Mouse (Mus musculus) CD4-positive naive resting alpha-beta T cell, adult 57 days (primary cell): ENCODE data around the gene Card10. TPM values are rescaled to one million over a fixed set of nuclear protein-coding genes. Genes with fewer than 3 reads are reported as not detected.

ENCODE experiments used
- total RNA-seq: library from RNA; stranded (reverse); gene quantifications from one replicate; pipeline ENCODE4 v1.2.4, GENCODE M21; 2023

Card10 gene
- 0.56 TPM for total RNA-seq

GRCm38 (mm10) chr15:78802776-78803391, at the start of gene Card10:
TSS of gene Card10 (minus strand) at chr15:78803042.

DNA sequence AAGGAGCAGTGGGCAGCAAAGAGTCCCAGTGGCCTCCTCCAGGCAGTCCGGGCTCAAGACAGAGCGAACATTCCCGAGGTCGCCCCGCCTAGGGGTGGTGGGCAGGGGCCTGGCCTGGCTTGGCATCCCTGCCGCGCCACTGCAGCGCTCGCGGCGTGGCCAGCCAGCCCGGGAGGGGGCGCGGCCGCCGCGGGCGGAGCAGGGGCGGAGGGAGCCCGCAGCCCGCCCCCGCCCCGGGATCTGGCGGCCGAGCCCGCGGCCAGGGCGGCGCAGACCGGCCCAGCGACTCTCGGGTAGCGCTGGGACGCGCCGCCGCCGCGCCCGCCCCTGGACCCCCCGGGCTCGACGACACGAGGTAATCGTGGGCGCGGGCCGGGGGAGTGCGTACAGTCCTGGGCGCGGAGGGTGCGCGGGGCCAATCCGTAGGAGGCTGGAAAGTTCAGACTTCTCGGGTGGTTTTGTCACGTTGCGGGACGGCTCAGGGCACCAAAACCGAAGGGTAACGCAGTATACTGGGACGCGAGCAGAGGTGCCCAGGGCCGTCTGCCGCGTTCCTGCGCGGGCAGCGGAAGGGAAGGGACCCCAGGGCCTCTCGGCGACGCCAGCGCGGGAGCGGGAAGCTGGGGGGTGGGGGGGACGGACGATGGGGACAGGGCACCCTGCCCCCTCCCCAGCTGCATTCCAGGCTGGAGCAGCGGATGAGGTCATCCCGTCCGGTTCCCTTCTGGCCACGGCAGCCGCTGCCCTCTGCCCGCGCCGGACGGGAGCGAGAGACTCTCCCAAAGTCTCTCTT, 39.7 kb upstream of the Card10 start, which contains the start of gene Cdc42ep1:
Gene Cdc42ep1, plus strand, starts transcription at position 254 of the 793 bp plus-strand sequence.

DNA sequence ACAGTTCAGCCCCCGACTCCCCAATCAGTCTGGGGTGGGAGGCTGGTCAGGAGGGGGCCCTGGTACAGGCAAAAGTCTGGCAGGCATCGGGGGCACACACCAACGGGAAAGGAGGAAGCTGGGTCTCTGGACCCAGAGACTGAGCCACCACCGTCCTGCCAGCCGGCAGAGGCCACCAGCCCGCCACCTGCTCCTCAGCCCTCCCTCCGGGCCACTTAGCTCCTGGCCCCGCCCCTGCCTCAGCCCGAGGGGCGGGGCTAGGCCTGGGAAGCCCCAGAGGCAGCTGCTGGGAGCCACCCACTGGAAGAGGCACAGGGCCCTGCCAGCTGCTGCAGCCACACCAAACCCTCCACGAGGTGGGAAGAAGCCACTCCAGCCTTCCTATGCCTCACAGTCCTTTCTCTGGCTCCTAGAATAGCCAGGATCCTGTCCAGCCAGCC, 29.5 kb downstream of the Card10 start, which contains the start of gene Mfng:
Gene Mfng, minus strand, starts transcription at position 186 of the 440 bp plus-strand sequence.

Other genes starting within 250 kb of the Card10 start
- gene Rac2, start 230.3 kb downstream of the Card10 start, total RNA-seq: 907 TPM
- 146 TPM for gene Cyth4, start 206.0 kb downstream of the Card10 start, total RNA-seq
- 2.6 TPM for gene Elfn2, start 84.3 kb downstream of the Card10 start, total RNA-seq
- 125 TPM for gene Mfng, start 29.6 kb downstream of the Card10 start, total RNA-seq
- 0.65 TPM for gene Cdc42ep1, start 39.6 kb upstream of the Card10 start, total RNA-seq
- gene Lgals2, start 52.5 kb upstream of the Card10 start, total RNA-seq: 3.3 TPM
- 84.3 TPM for gene Gga1, start 74.1 kb upstream of the Card10 start, total RNA-seq
- not detected for gene Gm49510, start 96.6 kb upstream of the Card10 start, total RNA-seq
- gene Sh3bp1, start 96.7 kb upstream of the Card10 start, total RNA-seq: 241 TPM
- 13.7 TPM for gene Pdxp, start 110.9 kb upstream of the Card10 start, total RNA-seq
- gene Lgals1, start 123.7 kb upstream of the Card10 start, total RNA-seq: 63.1 TPM
- gene Nol12, start 131.9 kb upstream of the Card10 start, total RNA-seq: 58.9 TPM
- gene Triobp, start 144.7 kb upstream of the Card10 start, total RNA-seq: 40.0 TPM
- gene H1f0, start 225.4 kb upstream of the Card10 start, total RNA-seq: 5.8 TPM
- gene Galr3, start 238.8 kb upstream of the Card10 start, total RNA-seq: not detected